Mouse (Mus musculus): ENCODE results near the gene Gstm7. TPM values are rescaled to one million over a fixed set of nuclear protein-coding genes. Genes with fewer than 3 reads are reported as not detected.

The Gstm7 gene
- polyA plus RNA-seq, 1 experiment from 2014 or later: 28.8 TPM

Other genes starting within 250 kb of the Gstm7 start
- gene Ahcyl1, start 235.3 kb downstream of the Gstm7 start, polyA plus RNA-seq (2015; fragmentation: Nextera tagmentation; extraction: Ambion mirVana): 26.4 and 26.9 TPM in 2 replicates
- gene Csf1, start 171.3 kb downstream of the Gstm7 start, polyA plus RNA-seq (2015; fragmentation: Nextera tagmentation; extraction: Ambion mirVana): 6.3 and 6.7 TPM in 2 replicates
- gene Eps8l3, start 54.6 kb downstream of the Gstm7 start, polyA plus RNA-seq (2015; fragmentation: Nextera tagmentation; extraction: Ambion mirVana): 0.20 TPM in 1 of 2 replicates, not detected in the other
- gene Gstm5, start 36.0 kb downstream of the Gstm7 start, polyA plus RNA-seq (2015; fragmentation: Nextera tagmentation; extraction: Ambion mirVana): 158 and 174 TPM in 2 replicates
- 17.2 TPM in 2 replicates for gene Gstm6, start 11.9 kb upstream of the Gstm7 start, polyA plus RNA-seq (2015; fragmentation: Nextera tagmentation; extraction: Ambion mirVana)
- gene Gstm3, start 37.5 kb upstream of the Gstm7 start, polyA plus RNA-seq (2015; fragmentation: Nextera tagmentation; extraction: Ambion mirVana): 14.9 and 15.4 TPM in 2 replicates
- gene Gstm2, start 54.6 kb upstream of the Gstm7 start, polyA plus RNA-seq (2015; fragmentation: Nextera tagmentation; extraction: Ambion mirVana): 6.3 and 7.1 TPM in 2 replicates
- 415 and 453 TPM in 2 replicates for gene Gstm1, start 86.2 kb upstream of the Gstm7 start, polyA plus RNA-seq (2015; fragmentation: Nextera tagmentation; extraction: Ambion mirVana)
- gene Gstm4, start 113.1 kb upstream of the Gstm7 start, polyA plus RNA-seq (2015; fragmentation: Nextera tagmentation; extraction: Ambion mirVana): 18.5 and 19.1 TPM in 2 replicates
- 63.7 and 76.6 TPM in 2 replicates for gene Ampd2, start 154.8 kb upstream of the Gstm7 start, polyA plus RNA-seq (2015; fragmentation: Nextera tagmentation; extraction: Ambion mirVana)
- 2.7 and 3.8 TPM in 2 replicates for gene Gnat2, start 161.0 kb upstream of the Gstm7 start, polyA plus RNA-seq (2015; fragmentation: Nextera tagmentation; extraction: Ambion mirVana)
- 63.4 and 66.5 TPM in 2 replicates for gene Gnai3, start 214.3 kb upstream of the Gstm7 start, polyA plus RNA-seq (2015; fragmentation: Nextera tagmentation; extraction: Ambion mirVana)
- gene Gpr61, start 223.1 kb upstream of the Gstm7 start, polyA plus RNA-seq (2015; fragmentation: Nextera tagmentation; extraction: Ambion mirVana): 0.02 TPM in 1 of 2 replicates, not detected in the other